Mouse (Mus musculus) kidney, adult 2 months (tissue): ENCODE data around the gene Tnfaip8l2.

Source experiments
- CTCF ChIP-seq: fragments of 200-500 bp; conservative IDR thresholded peaks from 2 replicates; pipeline ENCODE4 v1.5.1; 2011; ENCODE audit warnings: low read depth, mild to moderate bottlenecking, control low read depth, low read length, moderate library complexity, mixed read lengths; ENCODE audit not compliant: insufficient read depth, insufficient read length
- POLR2A ChIP-seq: fragments of 200-500 bp; IDR thresholded peaks from one replicate; pipeline ENCODE4 v1.6.1; 2011; ENCODE audit warnings: low read depth, low read length, control low read depth

GRCm38 (mm10) chr3:95184796-95185577 lies 42.8 kb upstream of the Tnfaip8l2 start:
- no peak for TF ChIP-seq CTCF
- no peak for TF ChIP-seq POLR2A
